Mouse (Mus musculus) gastrocnemius, postnatal 25 days (tissue): Measurements from ENCODE around the gene Tmem51. TPM values are rescaled to one million over a fixed set of nuclear protein-coding genes. Genes with fewer than 3 reads are reported as not detected.
"Not testable (repeated sequence)": the region's sequence is repeated elsewhere in the genome, so short reads cannot be mapped to it uniquely, and the experiment has no call there.

Experiments
- DNase-seq: peaks from one replicate; pipeline ENCODE4 v3.0.0; 2022
- total RNA-seq, 2 experiments: library from RNA; stranded (reverse); gene quantifications; 1 replicate in 1 of 2; 2 replicates in 1 of 2; pipeline ENCODE4 v1.2.3; 2021

Gene Tmem51
- total RNA-seq, 2 experiments from 2014 or later, result 0.61 to 1.2 TPM

GRCm38 (mm10) chr4:142060455-142061378 lies 23.4 kb downstream of the Tmem51 start:
- DNase-seq, result no peak

GRCm38 (mm10) chr4:142059841-142060193 lies 24.3 kb downstream of the Tmem51 start:
- DNase-seq, result no peak

GRCm38 (mm10) chr4:142059113-142059840 lies 24.8 kb downstream of the Tmem51 start:
- DNase-seq, result no peak

GRCm38 (mm10) chr4:142057529-142058216 lies 26.4 kb downstream of the Tmem51 start:
- no peak for DNase-seq

- no peak for DNase-seq
Observed at GRCm38 (mm10) chr4:142055600-142055999, 28.5 kb downstream of the Tmem51 start.

GRCm38 (mm10) chr4:142054580-142054979 lies 29.5 kb downstream of the Tmem51 start:
- no peak for DNase-seq

GRCm38 (mm10) chr4:142053661-142054448 lies 30.2 kb downstream of the Tmem51 start:
- DNase-seq, result peak; percentile 31

GRCm38 (mm10) chr4:142053261-142053660 lies 30.8 kb downstream of the Tmem51 start:
- no peak for DNase-seq

GRCm38 (mm10) chr4:142052391-142053132 lies 31.5 kb downstream of the Tmem51 start:
- DNase-seq, result no peak

- DNase-seq, result not testable (repeated sequence)
Observed at GRCm38 (mm10) chr4:142051883-142052282, 32.2 kb downstream of the Tmem51 start.

GRCm38 (mm10) chr4:142049963-142050362 lies 34.1 kb downstream of the Tmem51 start:
- DNase-seq, result no peak

- DNase-seq, result no peak
Observed at GRCm38 (mm10) chr4:142048391-142048790, 35.7 kb downstream of the Tmem51 start.

- DNase-seq, result no peak
Observed at GRCm38 (mm10) chr4:142047005-142047404, 37.1 kb downstream of the Tmem51 start.

GRCm38 (mm10) chr4:142046496-142046895 lies 37.6 kb downstream of the Tmem51 start:
- no peak for DNase-seq

GRCm38 (mm10) chr4:142045595-142046163 lies 38.4 kb downstream of the Tmem51 start:
- DNase-seq, result no peak

- peak; percentile 35 for DNase-seq
Observed at GRCm38 (mm10) chr4:142044452-142044851, 39.7 kb downstream of the Tmem51 start.

GRCm38 (mm10) chr4:142039662-142040353 lies 44.3 kb downstream of the Tmem51 start:
- no peak for DNase-seq

- DNase-seq, result no peak
Observed at GRCm38 (mm10) chr4:142037897-142038296, 46.2 kb downstream of the Tmem51 start.

GRCm38 (mm10) chr4:142028533-142028932 lies 55.6 kb downstream of the Tmem51 start:
- DNase-seq, result no peak

- no peak for DNase-seq
Observed at GRCm38 (mm10) chr4:142026965-142027364, 57.1 kb downstream of the Tmem51 start.
